Mouse (Mus musculus) liver, adult 2 months (tissue): ENCODE results near the gene Zfp598. TPM values are rescaled to one million over a fixed set of nuclear protein-coding genes. Genes with fewer than 3 reads are reported as not detected.

Experiments
- DNase-seq: peaks from one replicate; pipeline ENCODE4 v3.0.0-alpha.2; 2011; ENCODE audit warnings: low read depth, low spot score; ENCODE audit errors: extremely low read depth
- H3K27ac ChIP-seq: fragments of 200-500 bp; replicated peaks from 2 replicates; pipeline ENCODE4 v1.5.1; 2012; ENCODE audit warnings: low read depth, mild to moderate bottlenecking, control low read depth, inconsistent platforms, low read length; ENCODE audit not compliant: insufficient read depth
- H3K27me3 ChIP-seq: fragments of 200-500 bp; 2 replicates; pipeline ENCODE4 v1.6.1; 2012; ENCODE audit warnings: mild to moderate bottlenecking, moderate library complexity, low read length, inconsistent platforms; ENCODE audit not compliant: control insufficient read depth, insufficient read depth
- H3K36me3 ChIP-seq: fragments of 200-500 bp; 2 replicates; pipeline ENCODE4 v1.6.1; 2012; ENCODE audit warnings: low read length, inconsistent platforms; ENCODE audit not compliant: control insufficient read depth, insufficient read depth
- H3K4me1 ChIP-seq: fragments of 200-500 bp; 2 replicates; pipeline ENCODE4 v1.6.1; 2011; ENCODE audit warnings: low read length; ENCODE audit not compliant: control insufficient read depth, insufficient read depth
- H3K4me3 ChIP-seq: fragments of 200-500 bp; 2 replicates; pipeline ENCODE4 v1.5.1; 2011; ENCODE audit warnings: low read depth, mild to moderate bottlenecking, control low read depth, low read length, moderate library complexity; ENCODE audit not compliant: insufficient read depth
- H3K79me2 ChIP-seq: fragments of 200-500 bp; 2 replicates; pipeline ENCODE4 v1.6.1; 2012; ENCODE audit warnings: inconsistent platforms, mild to moderate bottlenecking, low read length, moderate library complexity; ENCODE audit not compliant: control insufficient read depth, insufficient read depth
- H3K9ac ChIP-seq: fragments of 200-500 bp; 2 replicates; pipeline ENCODE4 v1.6.1; 2012; ENCODE audit warnings: low read depth, mild to moderate bottlenecking, control low read depth, inconsistent platforms, low read length
- CTCF ChIP-seq: fragments of 200-500 bp; IDR thresholded peaks from 2 replicates; pipeline ENCODE4 v1.5.1; 2011; ENCODE audit warnings: low read depth, low read length, control low read depth
- POLR2A ChIP-seq: fragments of 200-500 bp; IDR thresholded peaks from 2 replicates; pipeline ENCODE4 v1.6.1; 2011; ENCODE audit warnings: low read length, control low read depth; ENCODE audit not compliant: insufficient read depth; ENCODE audit errors: extremely low read depth
- WGBS: fragments of 180-500 bp; shearing (Covaris S2); methylation state at CpG from one replicate; pipeline ENCODE4 v1.1.7; 2018; 5-methylcytosine and 5-hydroxymethylcytosine counted together
- polyA plus RNA-seq: library from polyadenylated mRNA; depleted of rRNA; stranded (reverse); fragments of >200 nt; gene quantifications from 2 replicates; pipeline ENCODE4 v1.2.3, GENCODE M21; 2012
- total RNA-seq: library from RNA; depleted of rRNA; stranded (reverse); fragments of >200 nt; gene quantifications from 2 replicates; pipeline ENCODE4 v1.2.3, GENCODE M21; 2014

Zfp598 gene
- total and polyA plus RNA-seq, 2 experiments = 11.1 to 106 TPM

DNA sequence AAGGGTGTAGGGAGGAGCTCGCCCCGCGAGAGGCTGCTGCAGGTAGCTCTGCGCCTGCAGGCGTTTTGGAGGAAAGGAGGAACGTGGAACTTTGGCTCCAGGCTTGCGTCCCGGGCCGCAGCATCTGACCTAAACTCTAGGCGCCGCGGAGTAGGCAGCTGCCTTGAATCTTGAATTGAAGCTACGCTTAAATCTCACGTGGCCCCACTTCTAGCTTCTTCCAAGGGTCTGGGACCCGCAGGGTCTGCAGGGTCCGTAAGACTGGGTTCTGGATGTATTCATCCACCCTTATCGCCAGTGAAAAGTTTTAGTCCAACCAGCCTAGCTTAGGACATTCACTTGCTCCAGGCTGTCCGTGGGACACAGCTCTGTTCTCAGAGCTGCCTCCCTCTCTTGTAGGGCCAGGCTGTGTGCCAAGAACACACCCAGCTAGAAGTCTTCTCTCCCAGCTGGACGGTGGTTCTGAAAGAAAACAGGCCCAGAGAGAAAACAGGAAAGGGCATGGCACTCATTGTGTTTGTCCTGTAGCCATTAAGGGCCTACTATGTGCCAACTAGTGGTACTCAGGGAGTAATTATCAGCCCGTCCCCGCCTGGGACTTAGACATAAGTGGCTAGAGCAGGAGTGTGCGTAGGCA is 36.6 kb upstream of the Zfp598 start:
- Histone ChIP-seq H3K36me3 (no peaks in the 10 kb centered on the region), H3K79me2 (peaks cover 3% of the 10 kb centered on the region; the same call in 1 of the 2 replicates), H3K9ac (peak overlapping the region; percentile 86), H3K27me3 (no peaks in the 10 kb centered on the region), H3K4me1 (peaks cover 13% of the 10 kb centered on the region), H3K4me3 (peak overlapping the region; percentile 88), H3K27ac (peak overlapping the region; percentile 76)
- 12% methylated on average over 22 of the region's 22 CpGs for WGBS
- TF ChIP-seq POLR2A = no peak
- no peak for TF ChIP-seq CTCF
- DNase-seq = peak; percentile 46

DNA sequence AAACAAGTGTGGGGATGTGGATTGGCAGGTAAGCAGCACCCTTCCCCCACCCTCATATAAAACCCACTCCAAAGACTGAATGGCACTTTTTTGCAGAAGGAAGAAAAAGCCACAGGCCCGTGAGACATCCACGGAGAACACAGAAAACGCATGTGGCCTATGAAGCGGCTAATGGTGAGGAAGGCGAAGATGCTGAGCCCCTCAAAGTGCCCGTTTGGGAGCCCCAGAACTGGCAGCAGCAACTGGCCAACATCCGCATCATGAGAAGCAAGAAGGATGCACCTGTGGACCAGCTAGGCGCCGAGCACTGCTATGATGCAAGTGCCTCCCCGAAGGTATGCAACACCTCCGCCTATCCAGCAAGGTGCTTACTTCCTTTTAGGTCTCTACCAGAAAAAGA is 35.7 kb upstream of the Zfp598 start:
- peaks cover 13% of the 10 kb centered on the region for H3K4me1 ChIP-seq
- no peak for TF ChIP-seq POLR2A
- TF ChIP-seq CTCF = no peak
- no peak for DNase-seq
- H3K36me3 ChIP-seq = no peaks in the 10 kb centered on the region
- H3K9ac ChIP-seq = no peak overlapping the region
- H3K27ac ChIP-seq = 0 out of 2 replicates have a peak overlapping the region, but pooled peaks have one; percentile 76
- H3K27me3 ChIP-seq = no peaks in the 10 kb centered on the region
- WGBS = 96% methylated on average over 11 of the region's 11 CpGs
- peaks cover 3% of the 10 kb centered on the region; the same call in 1 of the 2 replicates for H3K79me2 ChIP-seq
- no peak overlapping the region for H3K4me3 ChIP-seq

DNA sequence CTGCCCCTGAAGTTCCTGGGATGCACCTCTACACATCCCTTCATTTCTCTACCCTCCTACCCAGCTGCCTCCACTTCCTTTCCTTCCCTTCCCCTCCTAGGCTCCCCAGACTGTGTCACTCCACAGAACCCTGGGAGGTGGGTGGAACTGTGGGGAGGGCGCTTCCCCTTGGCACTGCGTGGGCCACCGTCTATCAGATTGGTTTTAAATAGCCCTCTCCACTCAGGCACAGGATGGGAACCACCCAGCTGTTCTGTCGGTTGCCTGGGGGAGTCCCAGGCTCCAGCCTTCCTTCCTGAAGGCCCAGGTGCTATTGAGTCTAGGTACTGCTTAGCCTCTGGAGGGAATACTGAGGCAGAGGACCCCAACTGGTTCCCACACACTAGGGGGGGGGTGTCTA is 34.5 kb upstream of the Zfp598 start:
- no peaks in the 10 kb centered on the region for H3K27me3 ChIP-seq
- no peaks in the 10 kb centered on the region for H3K36me3 ChIP-seq
- H3K4me1 ChIP-seq = peaks cover 13% of the 10 kb centered on the region
- no peak for TF ChIP-seq POLR2A
- no peak for TF ChIP-seq CTCF
- no peak for DNase-seq
- H3K9ac ChIP-seq = no peak overlapping the region
- no peak overlapping the region for H3K27ac ChIP-seq
- H3K4me3 ChIP-seq = no peak overlapping the region
- peaks cover 3% of the 10 kb centered on the region; the same call in 1 of the 2 replicates for H3K79me2 ChIP-seq
- WGBS = 76% methylated on average over 4 of the region's 4 CpGs

DNA sequence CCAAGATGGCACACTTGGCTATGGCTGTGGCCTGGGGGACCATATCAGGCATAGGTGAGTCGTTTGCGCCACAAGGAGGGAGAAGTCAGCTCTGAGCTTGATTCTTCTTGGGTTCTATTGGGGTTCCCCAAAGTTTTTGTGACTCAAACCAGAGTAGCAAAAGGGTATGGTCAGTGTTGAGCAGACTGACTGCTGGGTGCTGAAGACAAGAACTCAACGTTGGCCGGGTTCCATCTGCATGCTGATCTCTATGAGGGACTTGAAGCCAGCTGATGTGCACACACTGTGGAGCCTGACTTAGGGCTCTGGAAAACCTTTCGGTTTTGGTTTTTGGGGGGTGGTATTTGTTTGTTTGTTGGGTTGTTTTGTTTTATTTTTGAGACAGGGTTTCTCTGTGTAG is 33.8 kb upstream of the Zfp598 start:
- 85% methylated on average over 5 of the region's 5 CpGs for WGBS
- peaks cover 3% of the 10 kb centered on the region; the same call in 1 of the 2 replicates for H3K79me2 ChIP-seq
- H3K4me3 ChIP-seq = no peak overlapping the region
- no peak overlapping the region for H3K9ac ChIP-seq
- no peak overlapping the region for H3K27ac ChIP-seq
- no peaks in the 10 kb centered on the region for H3K27me3 ChIP-seq
- H3K36me3 ChIP-seq = peaks cover under 1% of the 10 kb centered on the region; the same call in 1 of the 2 replicates
- DNase-seq = no peak
- no peak for TF ChIP-seq CTCF
- TF ChIP-seq POLR2A = no peak
- peaks cover 13% of the 10 kb centered on the region for H3K4me1 ChIP-seq

DNA sequence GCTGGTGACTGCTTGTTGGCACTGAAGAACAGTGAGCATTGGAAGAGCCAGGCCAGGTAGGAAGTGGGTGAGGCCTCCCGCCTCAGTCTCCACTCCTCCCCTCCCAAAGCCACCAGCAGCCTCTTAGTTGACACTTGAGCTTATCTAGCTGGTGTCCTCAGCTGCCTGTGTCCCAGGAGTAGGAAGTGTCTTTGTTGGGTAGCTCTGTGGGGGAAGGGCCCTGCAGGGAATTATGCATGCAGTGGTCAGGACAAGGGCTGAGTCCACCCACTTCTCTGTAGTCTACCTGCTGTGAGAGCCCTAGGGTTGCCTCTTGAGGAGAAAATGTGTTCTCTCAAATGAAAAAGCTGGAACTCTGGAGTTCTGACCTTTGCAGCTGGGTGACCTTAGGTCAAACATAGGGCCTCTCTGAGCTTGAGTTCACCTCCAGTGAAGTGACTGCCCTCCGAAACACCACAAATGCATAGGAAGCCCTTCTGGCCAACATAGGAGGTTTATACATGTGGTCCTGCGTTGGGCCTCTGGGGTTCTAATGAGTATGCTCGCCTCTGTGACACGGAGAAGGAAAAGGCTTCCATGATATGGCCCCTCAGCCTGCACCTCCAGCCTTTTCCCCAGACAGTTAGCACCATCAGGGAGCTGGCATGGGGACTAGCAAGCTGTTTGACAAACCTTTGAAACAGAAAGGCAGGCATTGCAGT is 32.6 kb upstream of the Zfp598 start:
- H3K4me1 ChIP-seq = peaks cover 9% of the 10 kb centered on the region
- no peak overlapping the region for H3K9ac ChIP-seq
- no peak overlapping the region for H3K4me3 ChIP-seq
- no peaks in the 10 kb centered on the region for H3K27me3 ChIP-seq
- DNase-seq = no peak
- TF ChIP-seq POLR2A (no peak), CTCF (no peak)
- no peaks in the 10 kb centered on the region for H3K79me2 ChIP-seq
- 74% methylated on average over 5 of the region's 5 CpGs for WGBS
- no peak overlapping the region for H3K27ac ChIP-seq
- peaks cover 5% of the 10 kb centered on the region; the same call in 1 of the 2 replicates for H3K36me3 ChIP-seq

DNA sequence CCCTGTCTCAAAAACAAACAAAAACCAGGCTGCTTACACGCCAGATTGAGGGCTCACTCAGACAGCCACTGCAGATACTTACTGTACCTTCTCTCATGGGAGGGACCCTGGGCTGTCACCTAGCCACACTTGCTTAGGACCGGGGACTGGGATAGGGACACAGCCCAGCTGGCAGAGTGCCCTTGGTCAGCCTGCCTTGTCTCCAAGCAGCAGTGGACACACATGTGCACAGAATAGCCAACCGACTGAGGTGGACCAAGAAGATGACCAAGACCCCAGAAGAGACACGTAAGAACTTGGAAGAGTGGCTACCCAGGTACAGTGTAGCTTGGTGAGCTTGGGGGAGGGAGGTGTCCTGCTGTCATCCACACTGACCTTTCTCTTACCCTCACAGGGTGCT is 31.3 kb upstream of the Zfp598 start:
- no peak overlapping the region for H3K27ac ChIP-seq
- no peak for DNase-seq
- peaks cover 5% of the 10 kb centered on the region; the same call in 1 of the 2 replicates for H3K36me3 ChIP-seq
- WGBS = 71% methylated on average over 4 of the region's 4 CpGs
- TF ChIP-seq CTCF = no peak
- no peak for TF ChIP-seq POLR2A
- no peaks in the 10 kb centered on the region for H3K79me2 ChIP-seq
- no peaks in the 10 kb centered on the region for H3K27me3 ChIP-seq
- peaks cover 5% of the 10 kb centered on the region for H3K4me1 ChIP-seq
- H3K4me3 ChIP-seq = no peak overlapping the region
- no peak overlapping the region for H3K9ac ChIP-seq
